Mouse (Mus musculus): ENCODE measurements at regions not wholly inside any gene's neighbourhood (a gene's known extent, or its start where the extent isn't known, plus 50 kb on each side); places are given as distances from the start of the nearest gene placed in this dataset.

DNA sequence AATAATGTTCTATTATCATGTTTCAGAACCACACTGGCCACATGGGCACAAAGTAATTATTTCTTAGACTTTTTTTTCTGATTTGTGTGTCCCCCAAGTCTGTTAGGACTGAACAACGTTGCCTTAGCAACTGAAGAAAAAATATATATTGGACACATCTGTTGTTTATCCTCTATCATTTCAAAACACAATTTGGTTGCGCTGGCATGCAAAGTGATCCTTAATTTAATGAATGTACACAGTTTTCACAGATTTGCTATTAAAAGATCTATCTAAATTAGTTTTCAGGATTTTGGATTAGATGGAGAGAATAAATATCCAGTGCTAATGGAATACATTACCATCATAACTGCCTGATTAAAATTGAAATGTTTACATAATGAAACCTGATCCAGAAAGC, 229.0 kb downstream of the Plod2 start:
- TF ChIP-seq CTCF (IDR thresholded peaks at IDR 0.05; ENCODE audit: extremely low read depth, insufficient read length, insufficient replicate concordance, low read depth, low read length) (no peak), POLR2A (IDR thresholded peaks at IDR 0.05; ENCODE audit: low read depth, low read length) (no peak)

Measured in small intestine, adult 2 months (tissue).